Mouse (Mus musculus) lung, postnatal 14 days (tissue): ENCODE results near the gene Ap1s1.
A peak's percentile ranks its signal among the peaks of the same experiment; 100 is the strongest.

Experiments used
- DNase-seq: peaks from one replicate; pipeline ENCODE4 v3.0.0; 2021

Gene Ap1s1

DNA sequence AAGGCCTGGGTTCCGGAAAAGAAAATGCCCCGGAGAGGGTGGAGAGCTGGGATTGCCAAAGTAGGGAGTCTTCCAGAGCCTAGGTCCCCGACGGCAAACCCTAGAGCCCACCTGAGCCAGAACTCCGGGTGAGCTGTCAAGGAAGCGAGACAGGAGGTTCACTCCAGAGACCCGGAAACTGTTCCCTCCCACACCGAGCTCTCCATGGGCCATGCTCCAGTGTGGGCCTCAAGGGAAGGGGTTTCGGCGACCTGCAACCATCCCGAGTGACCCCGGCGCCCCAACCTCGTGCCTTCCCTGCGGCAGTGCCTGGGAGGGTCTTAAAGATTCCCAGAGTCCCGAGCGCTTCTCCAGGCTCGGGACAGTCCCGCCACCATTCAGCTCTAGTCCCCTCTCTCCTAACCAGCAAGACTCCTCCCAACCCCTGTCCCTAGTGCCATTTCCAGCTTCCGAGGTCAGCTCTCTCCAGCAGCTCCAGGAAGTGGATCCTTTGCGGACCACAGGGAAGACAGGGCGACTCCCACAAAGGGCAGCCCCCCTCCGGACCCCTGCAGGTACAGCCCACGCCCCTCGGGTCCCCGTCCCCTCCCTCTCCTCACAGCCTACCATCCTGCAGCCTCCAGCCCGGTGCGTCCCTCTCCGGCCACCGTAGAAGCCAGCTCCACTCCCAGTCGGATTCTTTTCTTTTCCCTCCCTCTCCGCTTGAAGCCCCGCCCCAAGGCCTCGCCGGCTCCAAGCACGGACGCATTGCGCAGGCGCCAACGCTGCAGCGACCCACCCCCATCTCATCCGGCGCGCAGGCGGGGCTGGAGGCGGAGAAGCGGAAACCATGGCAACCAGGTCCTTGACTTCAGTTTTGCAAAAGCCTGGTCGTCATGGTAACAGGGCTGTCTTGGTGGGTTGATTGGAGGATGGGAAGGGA, at the start of gene Ap1s1:
Ap1s1 (minus strand) TSS at position 734 of the 922 bp plus-strand sequence.
- DNase-seq: peak; percentile 97

GRCm38 (mm10) chr5:137095135-137095534, 49.2 kb upstream of the Ap1s1 start:
- DNase-seq: no peak

DNA sequence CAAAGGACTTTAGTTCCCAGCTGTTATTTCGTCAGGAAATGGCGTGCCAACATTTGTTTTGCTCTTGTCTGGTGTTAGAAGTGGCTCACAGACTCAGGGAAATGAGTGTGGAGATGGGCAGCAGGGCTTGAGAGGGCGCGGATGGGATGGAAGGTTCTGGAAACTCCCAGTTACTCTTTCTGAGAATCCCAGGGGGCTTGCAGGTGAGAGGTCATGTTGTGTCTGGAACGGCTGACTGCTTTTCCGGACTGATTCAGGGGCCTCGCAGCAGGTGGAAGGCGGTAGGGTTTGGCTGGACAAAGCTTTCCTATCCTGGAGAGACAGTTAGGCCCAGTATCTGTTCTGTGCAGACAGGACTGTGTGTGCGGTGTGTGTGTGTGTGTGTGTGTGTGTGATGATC, 47.8 kb upstream of the Ap1s1 start:
- no peak for DNase-seq

GRCm38 (mm10) chr5:137091560-137091959, 45.6 kb upstream of the Ap1s1 start:
- DNase-seq: no peak

- no peak for DNase-seq
Measured at GRCm38 (mm10) chr5:137090870-137091269, 44.9 kb upstream of the Ap1s1 start.

GRCm38 (mm10) chr5:137087410-137087809, 41.5 kb upstream of the Ap1s1 start:
- DNase-seq: peak; percentile 89

DNA sequence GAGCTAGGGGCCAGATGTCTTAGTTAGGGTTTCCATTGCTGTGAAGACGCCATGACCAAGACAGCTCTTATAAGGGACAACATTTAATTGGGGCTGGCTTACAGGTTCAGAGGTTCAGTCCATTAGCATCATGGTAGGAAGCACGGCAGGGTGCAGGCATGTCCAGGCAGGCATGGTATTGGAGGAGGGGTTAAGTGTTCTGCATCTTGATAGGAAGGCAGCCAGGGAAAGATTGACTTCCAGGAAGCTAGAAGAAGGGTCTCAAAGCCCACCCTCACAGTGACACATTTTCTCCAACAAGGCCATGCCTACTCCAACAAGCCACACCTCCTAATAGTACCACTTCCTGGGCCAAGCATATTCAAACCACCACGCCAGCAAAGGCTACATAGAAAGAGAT, 39.8 kb upstream of the Ap1s1 start:
- no peak for DNase-seq

DNA sequence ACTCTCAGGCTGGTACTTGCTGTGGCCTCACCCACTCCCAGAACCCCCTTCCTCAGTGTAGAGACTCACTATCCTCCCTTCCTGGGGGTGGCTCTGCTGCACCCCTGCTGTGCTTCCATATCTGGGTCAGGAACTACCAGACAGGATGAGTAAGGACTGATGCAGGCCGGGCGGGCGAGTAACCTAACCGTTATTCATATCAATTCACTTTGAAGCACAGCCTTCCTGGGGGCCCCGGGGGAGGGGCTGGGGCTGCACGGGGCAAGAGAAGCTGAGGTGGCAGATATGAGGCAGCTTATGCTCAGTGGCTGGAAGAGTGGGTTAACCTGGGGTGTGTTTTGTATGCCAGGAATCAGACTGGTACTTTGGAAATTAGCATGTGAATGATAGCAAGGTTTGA, 39.1 kb upstream of the Ap1s1 start:
- no peak for DNase-seq

- no peak for DNase-seq
Measured at GRCm38 (mm10) chr5:137083051-137083450, 37.1 kb upstream of the Ap1s1 start.

- DNase-seq: peak; percentile 60
Measured at GRCm38 (mm10) chr5:137079849-137080248, 33.9 kb upstream of the Ap1s1 start.

DNA sequence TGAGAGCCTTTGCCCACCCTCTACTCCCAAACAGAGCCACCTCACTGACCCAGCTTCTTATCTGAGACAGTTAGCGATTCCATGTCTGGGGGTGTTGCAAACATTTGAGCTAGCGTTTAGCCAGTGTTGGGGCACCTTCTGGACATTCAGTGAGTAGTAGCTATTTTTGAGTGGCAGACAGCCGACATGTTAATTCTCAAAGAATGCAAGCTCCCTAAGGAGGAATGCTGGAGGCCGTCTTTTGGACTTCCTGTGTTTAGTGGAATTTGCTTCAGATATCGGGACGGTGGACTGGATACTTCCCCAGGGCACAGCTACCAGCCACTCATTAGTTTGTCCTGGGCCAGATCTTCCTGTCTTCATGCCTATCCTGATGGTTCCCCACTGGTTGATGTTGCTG, 32.7 kb upstream of the Ap1s1 start:
- DNase-seq: no peak

DNA sequence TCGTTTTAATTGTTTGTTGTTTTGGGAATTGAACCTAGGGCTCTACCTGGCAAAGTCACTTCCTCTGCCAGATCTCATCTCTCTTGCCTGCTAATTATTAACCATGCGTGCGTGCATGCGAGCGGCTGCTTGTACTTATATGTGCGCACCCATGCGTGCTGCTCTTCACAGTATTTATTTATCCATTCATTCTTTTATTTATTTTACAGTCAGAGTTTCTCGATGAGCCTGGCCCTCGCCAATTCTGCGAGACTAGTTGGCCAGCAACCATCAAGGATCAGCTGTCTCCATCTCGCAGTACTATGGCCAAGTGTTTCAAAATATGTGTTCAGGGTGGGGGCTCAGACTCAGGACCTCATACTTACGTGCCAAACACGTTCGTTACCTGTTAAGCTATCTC, 32.1 kb upstream of the Ap1s1 start:
- DNase-seq: peak; percentile 51

GRCm38 (mm10) chr5:137077187-137077586, 31.3 kb upstream of the Ap1s1 start:
- no peak for DNase-seq

GRCm38 (mm10) chr5:137076191-137076930, 30.4 kb upstream of the Ap1s1 start:
- DNase-seq: peak; percentile 61

- DNase-seq: no peak
Measured at GRCm38 (mm10) chr5:137075726-137076125, 29.8 kb upstream of the Ap1s1 start.

DNA sequence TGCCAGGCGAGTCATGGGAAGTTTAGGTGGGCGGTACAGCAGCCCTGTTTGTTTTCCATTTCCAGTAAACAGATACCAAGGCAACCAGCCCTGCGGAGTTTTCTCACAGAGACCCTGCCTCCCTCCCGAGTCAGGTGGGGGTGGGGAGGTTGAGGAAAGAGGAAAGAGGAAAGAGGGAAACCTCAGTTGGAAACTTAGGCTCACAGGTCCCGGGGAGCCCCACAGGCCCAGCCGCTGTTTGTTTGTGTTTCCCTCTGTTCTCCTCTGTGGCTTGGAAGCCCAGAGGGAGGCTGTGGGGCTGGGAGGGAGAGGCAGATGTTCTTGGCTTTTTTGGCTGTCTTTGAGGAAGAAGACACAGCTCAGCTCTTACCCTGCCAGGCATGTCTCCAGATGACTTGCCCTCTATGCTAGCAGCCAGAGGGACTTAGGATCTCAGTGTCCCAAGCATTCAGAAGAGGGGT, 28.3 kb upstream of the Ap1s1 start:
- peak; percentile 60 for DNase-seq

GRCm38 (mm10) chr5:137073141-137073540, 27.2 kb upstream of the Ap1s1 start:
- DNase-seq: no peak

GRCm38 (mm10) chr5:137072079-137072960, 26.4 kb upstream of the Ap1s1 start, which contains the start of gene Serpine1:
TSS of gene Serpine1 (minus strand) at chr5:137072268.
- peak; percentile 83 for DNase-seq

DNA sequence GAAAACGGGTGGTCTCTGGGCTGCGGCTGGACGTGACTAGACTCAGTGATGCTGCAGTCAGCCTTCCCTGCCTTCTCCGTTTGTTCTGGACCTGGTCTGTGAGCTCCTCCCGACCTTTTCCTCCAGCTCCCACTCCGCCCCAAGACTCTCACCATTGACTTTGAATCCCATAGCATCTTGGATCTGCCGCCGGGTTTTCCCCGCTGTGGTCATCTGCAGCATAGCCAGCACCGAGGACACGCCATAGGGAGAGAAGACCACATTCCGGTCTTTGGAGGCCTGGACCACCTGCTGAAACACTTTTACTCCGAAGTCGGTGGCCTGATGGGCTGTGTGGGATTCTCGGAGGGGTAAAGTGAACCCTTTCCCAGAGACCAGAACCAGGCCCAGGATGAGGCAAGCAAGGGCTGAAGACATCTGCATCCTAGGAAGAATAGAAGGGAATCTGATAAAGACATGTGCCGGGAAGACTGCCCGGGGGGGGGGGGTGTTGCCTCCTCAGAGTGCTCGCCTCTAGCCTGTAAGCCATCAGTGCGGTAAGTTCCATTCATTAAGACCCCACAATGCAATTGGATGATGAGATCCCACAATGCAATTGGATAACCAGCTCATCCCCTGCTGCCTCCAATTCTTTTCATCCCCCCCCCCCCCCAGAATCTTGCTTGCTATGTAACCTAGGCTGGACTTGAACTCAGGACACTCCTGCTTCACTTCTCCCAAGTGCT, 25.1 kb upstream of the Ap1s1 start:
- DNase-seq: no peak

GRCm38 (mm10) chr5:137068711-137069110, 22.8 kb upstream of the Ap1s1 start:
- DNase-seq: no peak

- DNase-seq: no peak
Measured at GRCm38 (mm10) chr5:137065923-137066322, 20.0 kb upstream of the Ap1s1 start.

- no peak for DNase-seq
Measured at GRCm38 (mm10) chr5:137065454-137065853, 19.5 kb upstream of the Ap1s1 start.
